Mouse (Mus musculus): ENCODE data around the gene Ube2ql1. TPM values are rescaled to one million over a fixed set of nuclear protein-coding genes. Genes with fewer than 3 reads are reported as not detected.

Gene Ube2ql1
- polyA plus RNA-seq, 1 experiment from 2014 or later = 1.2 TPM

- no peaks in the 10 kb centered on the region for H3K4me1 ChIP-seq (replicated peaks; ENCODE audit: control insufficient read depth, insufficient read depth, low read length)
- no peak for DNase-seq (ENCODE audit: low spot score)
- no peak overlapping the region for H3K9ac ChIP-seq (ENCODE audit: low read depth, low read length)
- 84% methylated on average over 3 of the region's 3 CpGs for WGBS
- H3K27me3 ChIP-seq (replicated peaks; ENCODE audit: control insufficient read depth, insufficient read depth, low read length) = no peaks in the 10 kb centered on the region
- no peaks in the 10 kb centered on the region for H3K36me3 ChIP-seq (ENCODE audit: control insufficient read depth, insufficient read depth, low read length)
- H3K9me3 ChIP-seq (ENCODE audit: control insufficient read depth, low read length) = no peaks in the 10 kb centered on the region
- no peak for ATAC-seq (replicated peaks; ENCODE audit: low FRiP score)
- no peak overlapping the region for H3K27ac ChIP-seq (ENCODE audit: low read depth, low read length)
- no peak overlapping the region for H3K4me2 ChIP-seq
- no peak overlapping the region for H3K4me3 ChIP-seq (ENCODE audit: low read depth, low read length)
Observed at GRCm38 (mm10) chr13:69725376-69725775, 14.3 kb downstream of the Ube2ql1 start.

GRCm38 (mm10) chr13:69721141-69721540, 18.5 kb downstream of the Ube2ql1 start:
- ATAC-seq (replicated peaks; ENCODE audit: low FRiP score) (no peak), DNase-seq (ENCODE audit: low spot score) (no peak)
- Histone ChIP-seq H3K36me3 (ENCODE audit: control insufficient read depth, insufficient read depth, low read length) (no peaks in the 10 kb centered on the region), H3K9ac (ENCODE audit: low read depth, low read length) (no peak overlapping the region), H3K4me3 (ENCODE audit: low read depth, low read length) (no peak overlapping the region), H3K9me3 (ENCODE audit: control insufficient read depth, low read length) (no peaks in the 10 kb centered on the region), H3K4me1 (replicated peaks; ENCODE audit: control insufficient read depth, insufficient read depth, low read length) (no peaks in the 10 kb centered on the region), H3K4me2 (no peak overlapping the region), H3K27me3 (replicated peaks; ENCODE audit: control insufficient read depth, insufficient read depth, low read length) (no peaks in the 10 kb centered on the region), H3K27ac (ENCODE audit: low read depth, low read length) (no peak overlapping the region)
- WGBS = 13% methylated on average over 6 of the region's 6 CpGs

GRCm38 (mm10) chr13:69717860-69718598, 21.7 kb downstream of the Ube2ql1 start:
- no peaks in the 10 kb centered on the region for H3K9me3 ChIP-seq (ENCODE audit: control insufficient read depth, low read length)
- no peaks in the 10 kb centered on the region for H3K36me3 ChIP-seq (ENCODE audit: control insufficient read depth, insufficient read depth, low read length)
- no peaks in the 10 kb centered on the region for H3K27me3 ChIP-seq (replicated peaks; ENCODE audit: control insufficient read depth, insufficient read depth, low read length)
- ATAC-seq (replicated peaks; ENCODE audit: low FRiP score) (no peak), DNase-seq (ENCODE audit: low spot score) (no peak)
- H3K4me1 ChIP-seq (replicated peaks; ENCODE audit: control insufficient read depth, insufficient read depth, low read length) = no peaks in the 10 kb centered on the region
- WGBS = 15% methylated on average over 11 of the region's 11 CpGs
- H3K27ac ChIP-seq (ENCODE audit: low read depth, low read length) = no peak overlapping the region
- no peak overlapping the region for H3K4me2 ChIP-seq
- no peak overlapping the region for H3K4me3 ChIP-seq (ENCODE audit: low read depth, low read length)
- no peak overlapping the region for H3K9ac ChIP-seq (ENCODE audit: low read depth, low read length)

- DNase-seq (ENCODE audit: low spot score) (no peak), ATAC-seq (replicated peaks; ENCODE audit: low FRiP score) (no peak)
- Histone ChIP-seq H3K27ac (ENCODE audit: low read depth, low read length) (no peak overlapping the region), H3K4me2 (no peak overlapping the region), H3K36me3 (ENCODE audit: control insufficient read depth, insufficient read depth, low read length) (no peaks in the 10 kb centered on the region), H3K4me3 (ENCODE audit: low read depth, low read length) (no peak overlapping the region), H3K9ac (ENCODE audit: low read depth, low read length) (no peak overlapping the region), H3K4me1 (replicated peaks; ENCODE audit: control insufficient read depth, insufficient read depth, low read length) (peaks cover 2% of the 10 kb centered on the region; the same call in 1 of the 2 replicates), H3K27me3 (replicated peaks; ENCODE audit: control insufficient read depth, insufficient read depth, low read length) (no peaks in the 10 kb centered on the region), H3K9me3 (ENCODE audit: control insufficient read depth, low read length) (no peaks in the 10 kb centered on the region)
- WGBS = 90% methylated on average over 7 of the region's 7 CpGs
Observed at GRCm38 (mm10) chr13:69708236-69708635, 31.5 kb downstream of the Ube2ql1 start.

DNA sequence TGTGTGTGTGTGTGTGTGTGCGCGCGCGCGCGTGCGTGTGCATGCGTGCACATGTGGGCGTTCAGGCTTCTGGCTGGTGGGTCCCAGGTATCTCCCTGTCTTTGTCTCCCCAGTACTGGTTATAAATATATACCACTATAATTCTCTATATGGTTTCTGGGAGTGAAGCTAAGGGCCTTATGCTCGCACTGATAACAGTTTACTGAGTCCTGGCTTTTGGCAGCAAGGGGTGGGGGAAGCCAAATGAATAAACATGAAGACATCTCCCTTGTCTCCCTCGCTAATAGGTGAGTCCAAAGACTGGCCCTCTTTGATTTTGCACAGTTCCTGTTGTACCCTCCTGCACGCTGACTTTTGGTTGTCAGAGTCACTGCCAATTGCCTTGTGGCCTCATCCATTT, 32.2 kb downstream of the Ube2ql1 start:
- no peaks in the 10 kb centered on the region for H3K36me3 ChIP-seq (ENCODE audit: control insufficient read depth, insufficient read depth, low read length)
- H3K27ac ChIP-seq (ENCODE audit: low read depth, low read length) = peak overlapping the region; percentile 19; the same call in 1 of the 2 replicates
- no peak overlapping the region for H3K9ac ChIP-seq (ENCODE audit: low read depth, low read length)
- H3K4me1 ChIP-seq (replicated peaks; ENCODE audit: control insufficient read depth, insufficient read depth, low read length) = peaks cover 2% of the 10 kb centered on the region; the same call in 1 of the 2 replicates
- H3K4me2 ChIP-seq = no peak overlapping the region
- no peaks in the 10 kb centered on the region for H3K9me3 ChIP-seq (ENCODE audit: control insufficient read depth, low read length)
- 88% methylated on average over 12 of the region's 12 CpGs for WGBS
- ATAC-seq (replicated peaks; ENCODE audit: low FRiP score) (peak; percentile 52; the same call in 1 of the 2 replicates), DNase-seq (ENCODE audit: low spot score) (no peak)
- H3K27me3 ChIP-seq (replicated peaks; ENCODE audit: control insufficient read depth, insufficient read depth, low read length) = no peaks in the 10 kb centered on the region
- no peak overlapping the region for H3K4me3 ChIP-seq (ENCODE audit: low read depth, low read length)

DNA sequence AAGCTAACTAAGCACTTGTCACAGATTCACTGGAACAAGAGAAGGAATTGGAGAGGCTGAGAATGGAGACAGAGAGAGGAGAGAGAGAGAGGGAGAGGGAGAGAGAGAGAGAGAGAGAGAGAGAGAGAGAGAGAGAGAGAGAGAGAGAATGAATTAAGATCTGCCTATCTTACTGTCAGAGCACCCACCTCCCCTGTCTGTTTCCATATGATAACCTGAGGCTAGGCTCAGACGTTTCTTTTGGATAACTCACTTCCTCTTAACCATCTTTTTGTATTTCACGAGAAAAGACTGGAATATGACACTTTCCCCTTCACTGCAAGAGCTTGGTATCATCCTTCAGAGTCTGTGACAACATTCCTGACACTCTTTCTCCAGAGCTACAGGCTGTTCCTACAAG, 32.8 kb downstream of the Ube2ql1 start:
- no peak overlapping the region for H3K9ac ChIP-seq (ENCODE audit: low read depth, low read length)
- no peaks in the 10 kb centered on the region for H3K36me3 ChIP-seq (ENCODE audit: control insufficient read depth, insufficient read depth, low read length)
- no peak overlapping the region for H3K4me3 ChIP-seq (ENCODE audit: low read depth, low read length)
- H3K9me3 ChIP-seq (ENCODE audit: control insufficient read depth, low read length) = no peaks in the 10 kb centered on the region
- peak overlapping the region; percentile 19; the same call in 1 of the 2 replicates for H3K27ac ChIP-seq (ENCODE audit: low read depth, low read length)
- H3K27me3 ChIP-seq (replicated peaks; ENCODE audit: control insufficient read depth, insufficient read depth, low read length) = no peaks in the 10 kb centered on the region
- no peak overlapping the region for H3K4me2 ChIP-seq
- WGBS = 27% methylated on average over 2 of the region's 2 CpGs
- H3K4me1 ChIP-seq (replicated peaks; ENCODE audit: control insufficient read depth, insufficient read depth, low read length) = peaks cover 2% of the 10 kb centered on the region; the same call in 1 of the 2 replicates
- DNase-seq (ENCODE audit: low spot score) (no peak), ATAC-seq (replicated peaks; ENCODE audit: low FRiP score) (no peak)

DNA sequence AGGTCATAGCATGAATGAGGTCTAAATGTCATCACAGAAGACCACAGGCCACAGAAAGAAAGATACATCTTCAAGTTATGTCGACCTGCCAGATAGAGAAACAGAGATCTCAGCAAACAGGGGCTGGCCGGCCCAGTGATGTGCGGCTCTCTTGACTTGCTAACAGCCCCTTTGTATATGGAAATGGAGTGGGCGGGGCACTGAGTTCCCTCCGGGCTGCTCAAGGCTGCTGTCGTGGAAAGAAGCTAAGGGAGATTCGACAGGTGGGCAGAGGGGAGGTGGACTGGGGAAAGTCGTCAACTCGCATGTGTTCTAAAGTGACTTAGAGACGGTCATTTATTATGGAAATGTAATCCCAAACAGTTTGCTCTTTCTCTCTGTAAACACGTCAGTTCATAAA, 36.2 kb downstream of the Ube2ql1 start:
- Histone ChIP-seq H3K27ac (ENCODE audit: low read depth, low read length) (no peak overlapping the region), H3K9me3 (ENCODE audit: control insufficient read depth, low read length) (no peaks in the 10 kb centered on the region), H3K9ac (ENCODE audit: low read depth, low read length) (no peak overlapping the region), H3K4me1 (replicated peaks; ENCODE audit: control insufficient read depth, insufficient read depth, low read length) (peaks cover 2% of the 10 kb centered on the region; the same call in 1 of the 2 replicates), H3K27me3 (replicated peaks; ENCODE audit: control insufficient read depth, insufficient read depth, low read length) (no peaks in the 10 kb centered on the region), H3K4me3 (ENCODE audit: low read depth, low read length) (no peak overlapping the region), H3K36me3 (ENCODE audit: control insufficient read depth, insufficient read depth, low read length) (no peaks in the 10 kb centered on the region), H3K4me2 (no peak overlapping the region)
- WGBS = 25% methylated on average over 11 of the region's 11 CpGs
- DNase-seq (ENCODE audit: low spot score) = no peak
- ATAC-seq (replicated peaks; ENCODE audit: low FRiP score) = no peak

GRCm38 (mm10) chr13:69701397-69701796, 38.3 kb downstream of the Ube2ql1 start:
- WGBS = 70% methylated on average over 4 of the region's 4 CpGs
- no peaks in the 10 kb centered on the region for H3K27me3 ChIP-seq (replicated peaks; ENCODE audit: control insufficient read depth, insufficient read depth, low read length)
- no peak overlapping the region for H3K4me3 ChIP-seq (ENCODE audit: low read depth, low read length)
- no peak overlapping the region for H3K9ac ChIP-seq (ENCODE audit: low read depth, low read length)
- no peaks in the 10 kb centered on the region for H3K4me1 ChIP-seq (replicated peaks; ENCODE audit: control insufficient read depth, insufficient read depth, low read length)
- peak; percentile 40; the same call in 1 of the 2 replicates for ATAC-seq (replicated peaks; ENCODE audit: low FRiP score)
- H3K4me2 ChIP-seq = no peak overlapping the region
- H3K9me3 ChIP-seq (ENCODE audit: control insufficient read depth, low read length) = no peaks in the 10 kb centered on the region
- H3K36me3 ChIP-seq (ENCODE audit: control insufficient read depth, insufficient read depth, low read length) = no peaks in the 10 kb centered on the region
- DNase-seq (ENCODE audit: low spot score) = no peak
- peak overlapping the region; percentile 49; the same call in 1 of the 2 replicates for H3K27ac ChIP-seq (ENCODE audit: low read depth, low read length)

DNA sequence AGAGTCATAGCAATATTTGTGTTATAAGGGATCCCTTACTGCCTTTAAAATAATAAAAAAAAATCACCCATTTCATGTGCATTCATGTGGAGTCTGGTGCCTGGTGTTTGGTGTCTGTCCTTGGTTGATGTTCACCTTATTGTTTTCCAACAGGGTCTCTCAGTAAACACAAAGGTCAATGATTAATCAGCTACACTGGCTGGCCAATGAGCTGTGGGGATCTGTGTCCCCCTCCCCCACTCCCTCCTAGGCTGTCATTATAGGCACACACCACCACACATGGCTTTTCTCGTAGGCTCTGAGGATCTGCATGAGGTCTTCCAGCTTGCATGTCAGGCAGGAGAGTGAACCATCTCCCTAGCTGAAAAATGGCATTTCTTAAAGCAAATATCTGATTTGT, 38.9 kb downstream of the Ube2ql1 start:
- Histone ChIP-seq H3K36me3 (ENCODE audit: control insufficient read depth, insufficient read depth, low read length) (no peaks in the 10 kb centered on the region), H3K27me3 (replicated peaks; ENCODE audit: control insufficient read depth, insufficient read depth, low read length) (no peaks in the 10 kb centered on the region), H3K4me1 (replicated peaks; ENCODE audit: control insufficient read depth, insufficient read depth, low read length) (no peaks in the 10 kb centered on the region), H3K9me3 (ENCODE audit: control insufficient read depth, low read length) (no peaks in the 10 kb centered on the region), H3K4me2 (no peak overlapping the region), H3K27ac (ENCODE audit: low read depth, low read length) (peak overlapping the region; percentile 49; the same call in 1 of the 2 replicates), H3K4me3 (ENCODE audit: low read depth, low read length) (no peak overlapping the region), H3K9ac (ENCODE audit: low read depth, low read length) (no peak overlapping the region)
- ATAC-seq (replicated peaks; ENCODE audit: low FRiP score) (peak; percentile 72), DNase-seq (ENCODE audit: low spot score) (no peak)
- 48% methylated on average over 1 of the region's 1 CpGs for WGBS
